Mouse (Mus musculus) embryonic fibroblast, embryonic 13.5 days (primary cell): ENCODE results near the gene Spata20.

Source experiments
- CTCF ChIP-seq: IDR thresholded peaks from 2 replicates; pipeline ENCODE4 v1.5.1; 2011; ENCODE audit warnings: mild to moderate bottlenecking, control low read depth, low read length, moderate library complexity, borderline replicate concordance; ENCODE audit not compliant: insufficient read depth
- POLR2A ChIP-seq: IDR thresholded peaks from 2 replicates; pipeline ENCODE4 v1.6.1; 2011; ENCODE audit warnings: low read depth, mild to moderate bottlenecking, control low read depth, low read length, moderate library complexity

- no peak for TF ChIP-seq CTCF
- TF ChIP-seq POLR2A = no peak
These were observed 1.3 kb downstream of the Spata20 start for GRCm38 (mm10) chr11:94484636-94485035.
